Mouse (Mus musculus): ENCODE results near the gene Rpl6. TPM values are rescaled to one million over a fixed set of nuclear protein-coding genes. Genes with fewer than 3 reads are reported as not detected.

Gene Rpl6
- total and polyA plus RNA-seq, 2 experiments from 2014 or later, result 359 to 672 TPM

DNA sequence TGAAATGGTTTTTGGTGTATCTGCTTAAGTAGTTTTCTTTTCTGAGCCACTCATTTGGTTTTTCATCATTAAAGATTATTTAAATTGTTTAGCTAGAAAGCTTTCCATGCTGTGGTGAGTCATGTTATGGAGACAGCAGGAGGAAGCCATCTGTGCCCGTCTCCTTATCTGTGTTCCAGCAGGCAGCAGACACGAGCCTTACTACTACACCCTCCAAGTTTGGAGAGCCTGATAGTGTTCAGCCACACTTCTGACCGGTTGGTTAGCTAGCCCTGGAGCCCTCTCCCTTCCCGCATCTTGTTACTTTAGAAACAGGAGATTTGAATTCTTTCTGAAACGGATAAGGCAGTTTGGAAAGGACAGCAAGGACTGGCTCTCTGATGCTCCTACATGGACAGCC is 31.9 kb downstream of the Rpl6 start:
- DNase-seq, result peak; percentile 47
- peak; percentile 48; the same call in 1 of the 2 replicates for ATAC-seq
- Histone ChIP-seq H3K36me3 (ENCODE audit: insufficient read depth) (no peaks in the 10 kb centered on the region), H3K9ac (no peak overlapping the region), H3K4me2 (ENCODE audit: low read depth) (no peak overlapping the region), H3K27ac (ENCODE audit: low read depth, low read length) (no peak overlapping the region), H3K4me3 (ENCODE audit: low read depth, low read length) (no peak overlapping the region), H3K4me1 (ENCODE audit: insufficient read depth) (peaks cover 8% of the 10 kb centered on the region; the same call in 1 of the 2 replicates), H3K9me3 (ENCODE audit: low read length) (no peaks in the 10 kb centered on the region), H3K27me3 (ENCODE audit: insufficient read depth, low read length) (no peaks in the 10 kb centered on the region)
- 61% methylated on average over 5 of the region's 5 CpGs for WGBS
- no peak for TF ChIP-seq CTCF (IDR thresholded peaks at IDR 0.05; ENCODE audit: low read depth)

DNA sequence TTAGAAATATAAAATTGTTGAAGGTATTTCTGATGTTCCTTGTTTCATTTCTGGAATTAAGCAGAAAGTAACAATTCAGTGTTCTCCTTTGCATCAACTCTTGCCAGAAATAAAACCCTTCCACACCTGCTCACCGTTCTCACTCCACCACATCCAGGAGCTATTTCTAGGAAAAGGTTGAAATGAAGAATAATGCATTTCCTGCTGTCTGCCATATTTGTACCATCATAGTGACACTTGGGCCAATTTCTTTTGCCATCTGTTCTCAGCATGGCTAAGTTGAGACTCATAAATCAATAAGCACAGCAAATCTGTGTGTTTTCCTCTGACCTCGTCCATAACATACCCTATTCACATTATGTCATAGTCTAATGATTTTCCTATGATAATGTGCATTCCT is 33.9 kb downstream of the Rpl6 start:
- no peaks in the 10 kb centered on the region for H3K27me3 ChIP-seq (ENCODE audit: insufficient read depth, low read length)
- no peak overlapping the region for H3K4me2 ChIP-seq (ENCODE audit: low read depth)
- no peaks in the 10 kb centered on the region for H3K36me3 ChIP-seq (ENCODE audit: insufficient read depth)
- H3K9ac ChIP-seq, result no peak overlapping the region
- no peak overlapping the region for H3K27ac ChIP-seq (ENCODE audit: low read depth, low read length)
- H3K4me1 ChIP-seq (ENCODE audit: insufficient read depth), result peaks cover 8% of the 10 kb centered on the region; the same call in 1 of the 2 replicates
- no peaks in the 10 kb centered on the region for H3K9me3 ChIP-seq (ENCODE audit: low read length)
- TF ChIP-seq CTCF (IDR thresholded peaks at IDR 0.05; ENCODE audit: low read depth), result no peak
- ATAC-seq (no peak), DNase-seq (no peak)
- WGBS, result 57% methylated on average over 2 of the region's 2 CpGs
- no peak overlapping the region for H3K4me3 ChIP-seq (ENCODE audit: low read depth, low read length)

DNA sequence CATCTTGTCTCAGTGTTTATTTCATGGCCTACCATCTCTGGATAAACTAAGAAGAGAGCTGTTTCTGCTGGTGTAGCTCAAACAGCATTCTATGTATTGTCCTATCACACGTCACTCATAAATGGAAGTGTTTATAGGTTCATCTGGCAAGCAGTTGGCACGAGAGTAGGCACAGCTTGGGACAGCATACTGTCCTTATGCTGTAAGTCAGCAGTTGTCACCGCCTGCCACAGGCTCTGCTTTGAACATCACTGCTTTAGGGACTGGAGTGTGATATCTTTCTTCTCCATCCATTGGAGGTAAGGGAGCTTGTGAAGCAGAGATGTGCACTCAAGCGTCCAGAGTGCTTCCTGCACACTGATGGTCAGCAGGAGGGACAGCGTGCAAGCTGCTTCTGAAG is 35.6 kb downstream of the Rpl6 start:
- DNase-seq, result peak; percentile 81
- H3K27me3 ChIP-seq (ENCODE audit: insufficient read depth, low read length), result no peaks in the 10 kb centered on the region
- H3K36me3 ChIP-seq (ENCODE audit: insufficient read depth), result no peaks in the 10 kb centered on the region
- H3K4me1 ChIP-seq (ENCODE audit: insufficient read depth), result peaks cover 8% of the 10 kb centered on the region; the same call in 1 of the 2 replicates
- no peak overlapping the region for H3K27ac ChIP-seq (ENCODE audit: low read depth, low read length)
- no peaks in the 10 kb centered on the region for H3K9me3 ChIP-seq (ENCODE audit: low read length)
- peak; percentile 84 for ATAC-seq
- no peak for TF ChIP-seq CTCF (IDR thresholded peaks at IDR 0.05; ENCODE audit: low read depth)
- H3K9ac ChIP-seq, result no peak overlapping the region
- WGBS, result 51% methylated on average over 5 of the region's 5 CpGs
- H3K4me3 ChIP-seq (ENCODE audit: low read depth, low read length), result no peak overlapping the region
- no peak overlapping the region for H3K4me2 ChIP-seq (ENCODE audit: low read depth)

DNA sequence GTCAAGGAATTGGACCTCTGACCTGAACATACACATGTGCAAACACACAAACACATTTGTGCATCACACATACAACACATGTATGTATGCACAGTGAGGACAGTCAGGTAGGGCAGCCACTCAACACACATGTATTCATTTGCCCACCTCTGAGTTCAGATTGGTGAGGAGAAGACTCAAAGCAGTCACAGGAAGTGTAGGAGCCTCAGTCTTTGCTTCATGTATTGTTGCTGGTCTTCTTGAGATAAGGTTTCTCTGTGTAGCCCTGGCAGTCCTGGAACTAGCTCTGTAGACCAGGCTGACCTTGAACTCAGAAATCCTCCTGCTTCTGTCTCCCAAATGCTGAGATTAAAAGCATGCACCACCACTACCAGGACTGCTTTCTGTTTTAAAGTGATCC is 36.9 kb downstream of the Rpl6 start:
- no peak for ATAC-seq
- DNase-seq, result no peak
- no peak for TF ChIP-seq CTCF (IDR thresholded peaks at IDR 0.05; ENCODE audit: low read depth)
- Histone ChIP-seq H3K27ac (ENCODE audit: low read depth, low read length) (no peak overlapping the region), H3K9me3 (ENCODE audit: low read length) (no peaks in the 10 kb centered on the region), H3K4me3 (ENCODE audit: low read depth, low read length) (no peak overlapping the region), H3K4me2 (ENCODE audit: low read depth) (no peak overlapping the region), H3K4me1 (ENCODE audit: insufficient read depth) (peaks cover 8% of the 10 kb centered on the region; the same call in 1 of the 2 replicates), H3K9ac (no peak overlapping the region), H3K36me3 (ENCODE audit: insufficient read depth) (no peaks in the 10 kb centered on the region), H3K27me3 (ENCODE audit: insufficient read depth, low read length) (no peaks in the 10 kb centered on the region)

DNA sequence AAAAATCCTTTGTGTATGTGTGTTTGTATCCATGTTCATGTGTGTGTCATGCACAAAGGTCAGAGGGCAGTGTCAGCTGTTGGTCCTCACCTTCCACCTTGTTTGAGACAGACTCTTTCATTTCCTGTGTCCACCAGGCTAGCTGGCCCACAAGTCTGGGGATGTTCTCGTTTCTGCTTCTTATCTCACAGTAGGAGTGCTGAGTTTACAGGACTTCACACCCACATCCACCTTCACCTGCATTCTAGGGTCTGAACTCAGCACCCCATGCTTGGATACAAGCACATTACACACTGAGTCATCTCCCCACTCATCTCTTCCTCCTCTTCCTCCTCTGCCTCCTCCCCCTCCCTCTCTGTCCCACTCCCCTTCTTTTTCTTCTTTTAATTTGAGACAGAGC is 38.0 kb downstream of the Rpl6 start:
- no peak overlapping the region for H3K4me3 ChIP-seq (ENCODE audit: low read depth, low read length)
- H3K27me3 ChIP-seq (ENCODE audit: insufficient read depth, low read length), result no peaks in the 10 kb centered on the region
- peaks cover 8% of the 10 kb centered on the region; the same call in 1 of the 2 replicates for H3K4me1 ChIP-seq (ENCODE audit: insufficient read depth)
- H3K27ac ChIP-seq (ENCODE audit: low read depth, low read length), result no peak overlapping the region
- WGBS, result 81% methylated on average over 1 of the region's 1 CpGs
- ATAC-seq, result no peak
- TF ChIP-seq CTCF (IDR thresholded peaks at IDR 0.05; ENCODE audit: low read depth), result no peak
- H3K36me3 ChIP-seq (ENCODE audit: insufficient read depth), result no peaks in the 10 kb centered on the region
- H3K9ac ChIP-seq, result no peak overlapping the region
- no peak for DNase-seq
- H3K9me3 ChIP-seq (ENCODE audit: low read length), result no peaks in the 10 kb centered on the region
- H3K4me2 ChIP-seq (ENCODE audit: low read depth), result no peak overlapping the region

DNA sequence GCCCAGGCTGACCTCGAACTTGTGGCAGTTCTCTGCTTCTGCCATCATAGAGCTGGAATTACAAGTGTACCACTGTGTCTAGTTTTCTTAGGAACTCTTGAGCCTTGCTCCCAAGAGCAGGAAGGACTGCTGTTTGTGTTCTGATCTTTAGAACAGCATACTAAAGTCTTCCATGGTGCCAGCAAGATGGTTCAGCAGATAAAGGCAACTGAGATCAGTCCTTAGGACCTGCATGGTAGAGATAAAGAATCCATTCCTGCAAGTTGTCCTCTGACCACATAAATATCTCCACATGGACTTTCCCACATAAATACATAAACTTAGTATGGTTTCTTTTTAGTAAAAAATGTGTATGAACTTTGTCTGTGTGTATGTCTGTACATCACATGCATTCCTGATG is 38.4 kb downstream of the Rpl6 start:
- DNase-seq (no peak), ATAC-seq (no peak)
- H3K36me3 ChIP-seq (ENCODE audit: insufficient read depth), result no peaks in the 10 kb centered on the region
- TF ChIP-seq CTCF (IDR thresholded peaks at IDR 0.05; ENCODE audit: low read depth), result no peak
- no peaks in the 10 kb centered on the region for H3K9me3 ChIP-seq (ENCODE audit: low read length)
- H3K4me1 ChIP-seq (ENCODE audit: insufficient read depth), result peaks cover 8% of the 10 kb centered on the region; the same call in 1 of the 2 replicates
- H3K4me3 ChIP-seq (ENCODE audit: low read depth, low read length), result no peak overlapping the region
- no peak overlapping the region for H3K27ac ChIP-seq (ENCODE audit: low read depth, low read length)
- no peak overlapping the region for H3K4me2 ChIP-seq (ENCODE audit: low read depth)
- H3K9ac ChIP-seq, result no peak overlapping the region
- WGBS, result 100% methylated on average over 1 of the region's 1 CpGs
- no peaks in the 10 kb centered on the region for H3K27me3 ChIP-seq (ENCODE audit: insufficient read depth, low read length)

DNA sequence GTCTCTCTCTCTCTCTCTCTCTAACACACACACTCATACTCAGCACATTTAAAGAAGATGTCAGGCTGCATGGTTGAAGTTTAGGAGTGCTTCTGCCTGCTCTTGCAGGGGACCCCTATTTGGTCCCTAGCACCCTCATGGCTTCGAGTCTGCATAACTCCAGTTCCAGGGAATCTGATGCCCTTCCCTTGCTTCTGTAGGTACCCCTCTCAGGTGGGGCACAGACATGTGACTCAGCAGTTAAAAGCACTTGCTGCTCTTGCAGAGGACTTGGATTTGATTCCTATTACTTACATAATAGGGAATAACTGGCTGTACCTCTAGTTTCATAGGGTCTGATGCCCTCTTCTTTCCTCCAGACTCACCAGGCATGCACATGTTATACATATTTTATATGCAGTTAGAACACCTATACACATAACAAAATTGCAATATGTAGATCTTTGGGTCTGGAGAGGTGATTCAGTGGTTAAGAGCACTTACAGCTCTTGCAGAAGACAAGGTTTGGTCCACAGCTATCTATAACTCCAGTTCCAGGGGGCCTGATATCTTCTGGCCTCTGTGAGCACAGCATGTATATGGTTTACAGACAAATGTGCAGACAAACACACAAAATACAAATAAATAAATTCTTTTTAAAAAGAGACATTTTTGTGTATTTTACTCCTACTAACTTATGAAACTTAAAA is 39.5 kb downstream of the Rpl6 start:
- no peak overlapping the region for H3K4me2 ChIP-seq (ENCODE audit: low read depth)
- 93% methylated on average over 1 of the region's 1 CpGs for WGBS

More for the DNA sequence above, 39.5 kb downstream of the Rpl6 start:
- no peaks in the 10 kb centered on the region for H3K36me3 ChIP-seq (ENCODE audit: insufficient read depth)
- no peak overlapping the region for H3K4me3 ChIP-seq (ENCODE audit: low read depth, low read length)
- no peaks in the 10 kb centered on the region for H3K27me3 ChIP-seq (ENCODE audit: insufficient read depth, low read length)
- ATAC-seq, result no peak
- H3K27ac ChIP-seq (ENCODE audit: low read depth, low read length), result no peak overlapping the region
- DNase-seq, result no peak
- TF ChIP-seq CTCF (IDR thresholded peaks at IDR 0.05; ENCODE audit: low read depth), result no peak
- H3K9ac ChIP-seq, result no peak overlapping the region
- peaks cover 8% of the 10 kb centered on the region; the same call in 1 of the 2 replicates for H3K4me1 ChIP-seq (ENCODE audit: insufficient read depth)
- H3K9me3 ChIP-seq (ENCODE audit: low read length), result no peaks in the 10 kb centered on the region
